Mouse (Mus musculus): ENCODE measurements around the gene Swt1. TPM values are rescaled to one million over a fixed set of nuclear protein-coding genes. Genes with fewer than 3 reads are reported as not detected.
"Not testable (repeated sequence)": the region's sequence is repeated elsewhere in the genome, so short reads cannot be mapped to it uniquely, and the experiment has no call there.

The Swt1 gene
- polyA plus RNA-seq, 1 experiment from 2014 or later: 26.5 TPM

GRCm38 (mm10) chr1:151359374-151359773, 68.9 kb downstream of the Swt1 start:
- Histone ChIP-seq H3K4me2 (replicated peaks) (no peak overlapping the region), H3K9ac (no peak overlapping the region), H3K27me3 (no peaks in the 10 kb centered on the region), H3K36me3 (peaks cover 93% of the 10 kb centered on the region), H3K9me3 (no peaks in the 10 kb centered on the region), H3K4me1 (no peaks in the 10 kb centered on the region), H3K27ac (no peak overlapping the region), H3K4me3 (no peak overlapping the region)
- no peak for ATAC-seq (ENCODE audit: low FRiP score, low read depth)
- 95% methylated on average over 3 of the region's 3 CpGs for WGBS

GRCm38 (mm10) chr1:151355994-151356393, 72.3 kb downstream of the Swt1 start:
- no peak overlapping the region for H3K9ac ChIP-seq
- no peak overlapping the region for H3K4me2 ChIP-seq (replicated peaks)
- H3K9me3 ChIP-seq: no peaks in the 10 kb centered on the region
- 95% methylated on average over 5 of the region's 5 CpGs for WGBS
- no peak overlapping the region for H3K4me3 ChIP-seq
- no peaks in the 10 kb centered on the region for H3K27me3 ChIP-seq
- no peak for ATAC-seq (ENCODE audit: low FRiP score, low read depth)
- H3K36me3 ChIP-seq: peaks cover 95% of the 10 kb centered on the region
- H3K4me1 ChIP-seq: no peaks in the 10 kb centered on the region
- no peak overlapping the region for H3K27ac ChIP-seq

- no peak overlapping the region for H3K4me3 ChIP-seq
- H3K36me3 ChIP-seq: peaks cover 74% of the 10 kb centered on the region
- no peak overlapping the region for H3K27ac ChIP-seq
- no peaks in the 10 kb centered on the region for H3K9me3 ChIP-seq
- ATAC-seq (ENCODE audit: low FRiP score, low read depth): no peak
- no peak overlapping the region for H3K4me2 ChIP-seq (replicated peaks)
- 87% methylated on average over 2 of the region's 2 CpGs for WGBS
- H3K9ac ChIP-seq: no peak overlapping the region
- no peaks in the 10 kb centered on the region for H3K27me3 ChIP-seq
- peaks cover 7% of the 10 kb centered on the region for H3K4me1 ChIP-seq
These were observed 75.3 kb downstream of the Swt1 start for GRCm38 (mm10) chr1:151352911-151353310.

- not testable (repeated sequence) for H3K9me3 ChIP-seq; H3K4me2 ChIP-seq (replicated peaks); ATAC-seq (ENCODE audit: low FRiP score, low read depth); H3K4me3 ChIP-seq; H3K9ac ChIP-seq; H3K27ac ChIP-seq; H3K27me3 ChIP-seq
- peaks cover 27% of the 10 kb centered on the region for H3K4me1 ChIP-seq
- peaks cover 33% of the 10 kb centered on the region for H3K36me3 ChIP-seq
- 74% methylated on average over 4 of the region's 4 CpGs for WGBS
These were observed 80.0 kb downstream of the Swt1 start for GRCm38 (mm10) chr1:151348293-151348692.

GRCm38 (mm10) chr1:151346681-151347127, 81.6 kb downstream of the Swt1 start:
- Histone ChIP-seq H3K27me3 (no peaks in the 10 kb centered on the region), H3K27ac (no peak overlapping the region), H3K9me3 (no peaks in the 10 kb centered on the region), H3K9ac (0 out of 2 replicates have a peak overlapping the region, but pooled peaks have one; percentile 95), H3K4me1 (peaks cover 36% of the 10 kb centered on the region), H3K36me3 (peaks cover 17% of the 10 kb centered on the region), H3K4me3 (peak overlapping the region; percentile 88), H3K4me2 (replicated peaks) (peak overlapping the region; percentile 72)
- no peak for ATAC-seq (ENCODE audit: low FRiP score, low read depth)
- WGBS: 57% methylated on average over 6 of the region's 6 CpGs

GRCm38 (mm10) chr1:151345863-151346195, 82.4 kb downstream of the Swt1 start:
- H3K36me3 ChIP-seq: peaks cover 8% of the 10 kb centered on the region; the same call in 1 of the 2 replicates
- peaks cover 38% of the 10 kb centered on the region for H3K4me1 ChIP-seq
- H3K27ac ChIP-seq: no peak overlapping the region
- no peak for ATAC-seq (ENCODE audit: low FRiP score, low read depth)
- H3K4me3 ChIP-seq: peak overlapping the region; percentile 88
- H3K27me3 ChIP-seq: no peaks in the 10 kb centered on the region
- H3K4me2 ChIP-seq (replicated peaks): peak overlapping the region; percentile 72
- H3K9me3 ChIP-seq: no peaks in the 10 kb centered on the region
- H3K9ac ChIP-seq: peak overlapping the region; percentile 95

GRCm38 (mm10) chr1:151345109-151345862, 83.0 kb downstream of the Swt1 start:
- peak; percentile 82 for ATAC-seq (ENCODE audit: low FRiP score, low read depth)
- Histone ChIP-seq H3K36me3 (peaks cover 3% of the 10 kb centered on the region; the same call in 1 of the 2 replicates), H3K27me3 (no peaks in the 10 kb centered on the region), H3K4me3 (peak overlapping the region; percentile 88), H3K4me2 (replicated peaks) (peak overlapping the region; percentile 72), H3K27ac (peak overlapping the region; percentile 92), H3K4me1 (peaks cover 38% of the 10 kb centered on the region), H3K9ac (peak overlapping the region; percentile 95), H3K9me3 (no peaks in the 10 kb centered on the region)
- WGBS: under 1% methylated on average over 53 of the region's 55 CpGs

GRCm38 (mm10) chr1:151344283-151345108, 83.8 kb downstream of the Swt1 start, which contains the start of gene Ivns1abp:
TSS of gene Ivns1abp (plus strand) at chr1:151344477.
- H3K4me1 ChIP-seq: peaks cover 37% of the 10 kb centered on the region

GRCm38 (mm10) chr1:151343571-151344282, 84.5 kb downstream of the Swt1 start:
- H3K27me3 ChIP-seq: no peaks in the 10 kb centered on the region
- no peaks in the 10 kb centered on the region for H3K9me3 ChIP-seq
- peak overlapping the region; percentile 92; the same call in 1 of the 2 replicates for H3K27ac ChIP-seq
- peak overlapping the region; percentile 88 for H3K4me3 ChIP-seq
- no peak; the same call in 1 of the 2 replicates for ATAC-seq (ENCODE audit: low FRiP score, low read depth)
- peak overlapping the region; percentile 61 for H3K9ac ChIP-seq
- peak overlapping the region; percentile 72 for H3K4me2 ChIP-seq (replicated peaks)
- H3K36me3 ChIP-seq: no peaks in the 10 kb centered on the region
- WGBS: 3% methylated on average over 17 of the region's 17 CpGs
- peaks cover 33% of the 10 kb centered on the region for H3K4me1 ChIP-seq

More at GRCm38 (mm10) chr1:151344283-151345108, 83.8 kb downstream of the Swt1 start, which contains the start of gene Ivns1abp:
- peak within 1 kb of the TSS; percentile 92 for H3K27ac ChIP-seq
- H3K9ac ChIP-seq: peak within 1 kb of the TSS; percentile 95
- peak within 1 kb of the TSS; percentile 88 for H3K4me3 ChIP-seq
- under 1% methylated on average over 78 of the region's 104 CpGs for WGBS
- no peaks in the 10 kb centered on the region for H3K27me3 ChIP-seq
- H3K9me3 ChIP-seq: no peaks in the 10 kb centered on the region
- H3K36me3 ChIP-seq: no peaks in the 10 kb centered on the region
- peak; percentile 96 for ATAC-seq (ENCODE audit: low FRiP score, low read depth)
- peak within 1 kb of the TSS; percentile 72 for H3K4me2 ChIP-seq (replicated peaks)

GRCm38 (mm10) chr1:151342968-151343367, 85.3 kb downstream of the Swt1 start:
- WGBS: 39% methylated on average over 6 of the region's 6 CpGs
- Histone ChIP-seq H3K9ac (no peak overlapping the region), H3K27me3 (no peaks in the 10 kb centered on the region), H3K27ac (no peak overlapping the region), H3K4me2 (replicated peaks) (peak overlapping the region; percentile 72), H3K36me3 (no peaks in the 10 kb centered on the region), H3K4me3 (peak overlapping the region; percentile 88), H3K9me3 (no peaks in the 10 kb centered on the region), H3K4me1 (peaks cover 31% of the 10 kb centered on the region)
- no peak for ATAC-seq (ENCODE audit: low FRiP score, low read depth)

GRCm38 (mm10) chr1:151342311-151342710, 85.9 kb downstream of the Swt1 start:
- H3K9ac ChIP-seq: no peak overlapping the region
- H3K27ac ChIP-seq: no peak overlapping the region
- ATAC-seq (ENCODE audit: low FRiP score, low read depth): no peak
- peaks cover 31% of the 10 kb centered on the region for H3K4me1 ChIP-seq
- H3K27me3 ChIP-seq: no peaks in the 10 kb centered on the region
- 57% methylated on average over 3 of the region's 3 CpGs for WGBS
- H3K9me3 ChIP-seq: no peaks in the 10 kb centered on the region
- no peak overlapping the region for H3K4me3 ChIP-seq
- no peaks in the 10 kb centered on the region for H3K36me3 ChIP-seq
- no peak overlapping the region for H3K4me2 ChIP-seq (replicated peaks)

Data from limb, embryonic 13.5 days (tissue).